Mouse (Mus musculus) megakaryocyte, embryonic 14.5 days (primary cell): ENCODE measurements around the gene Capg.

Source experiments
- FLI1 ChIP-seq: IDR thresholded peaks from 2 replicates; pipeline ENCODE4 v1.6.1; 2012; ENCODE audit warnings: low read length, inconsistent platforms, mixed read lengths
- GATA1 ChIP-seq: IDR thresholded peaks from 3 replicates; pipeline ENCODE4 v1.6.1; 2012; ENCODE audit warnings: mixed read lengths, low read length, inconsistent platforms, borderline replicate concordance

GRCm38 (mm10) chr6:72586701-72587100, 42.5 kb downstream of the Capg start:
- no peak for TF ChIP-seq FLI1
- no peak for TF ChIP-seq GATA1
